Mouse (Mus musculus): Measurements from ENCODE around the gene Rara.

DNA sequence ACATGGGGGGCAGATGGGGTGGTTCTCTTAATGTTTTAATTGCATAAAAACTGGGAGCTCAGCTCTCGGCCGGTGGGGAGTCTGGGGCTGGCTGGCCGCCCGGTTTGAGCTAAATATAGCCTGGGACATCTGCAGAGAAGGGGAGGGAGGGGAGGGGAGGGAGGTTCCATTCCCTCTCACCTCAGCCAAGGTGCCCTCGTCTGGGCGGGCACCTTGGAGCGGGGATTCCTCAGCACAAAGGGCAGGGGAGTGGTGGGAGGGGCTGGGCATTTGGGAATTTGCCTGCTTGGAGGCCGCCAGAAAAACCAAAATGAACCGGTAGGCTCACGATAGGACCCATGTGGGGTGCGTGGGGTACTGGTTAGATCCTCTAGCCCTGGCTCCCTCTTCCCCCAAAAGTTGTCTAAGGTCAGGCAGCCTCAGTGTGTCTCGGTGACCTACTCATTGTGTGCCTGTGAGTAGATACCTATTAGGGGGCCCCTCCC lies 13.8 kb downstream of the Rara start:
- TF ChIP-seq CTCF (conservative IDR thresholded peaks at IDR 0.05; ENCODE audit: low read length) (no peak), POU5F1 (IDR thresholded peaks at IDR 0.05; ENCODE audit: borderline replicate concordance, low read length) (no peak), NANOG (IDR thresholded peaks at IDR 0.05; ENCODE audit: borderline replicate concordance, low read length) (no peak)

Data from E14TG2a.4 (cell line).